Mouse (Mus musculus) bone marrow, adult 2 months (tissue): ENCODE measurements at regions not wholly inside any gene's neighbourhood (a gene's known extent, or its start where the extent isn't known, plus 50 kb on each side); places are given as distances from the start of the nearest gene placed in this dataset.

Experiments used
- H3K27ac ChIP-seq: fragments of 200-500 bp; 2 replicates; pipeline ENCODE4 v1.5.1; 2012; ENCODE audit warnings: low read depth, mild to moderate bottlenecking, control low read depth, inconsistent platforms, low read length; ENCODE audit not compliant: control insufficient read depth, poor library complexity, insufficient read depth
- H3K4me1 ChIP-seq: fragments of 200-500 bp; 2 replicates; pipeline ENCODE4 v1.6.1; 2011; ENCODE audit warnings: low read length; ENCODE audit not compliant: control insufficient read depth, insufficient read depth
- H3K4me3 ChIP-seq: fragments of 200-500 bp; replicated peaks from 2 replicates; pipeline ENCODE3; 2011; ENCODE audit warnings: mild to moderate bottlenecking, low read depth, low read length, control low read depth; ENCODE audit not compliant: control insufficient read depth
- CTCF ChIP-seq: fragments of 200-500 bp; IDR thresholded peaks from 2 replicates; pipeline ENCODE4 v1.5.1; 2011; ENCODE audit warnings: low read length, control low read depth; ENCODE audit not compliant: control insufficient read depth, insufficient read depth
- POLR2A ChIP-seq: fragments of 200-500 bp; IDR thresholded peaks from 2 replicates; pipeline ENCODE4 v1.6.1; 2011; ENCODE audit warnings: low read depth, mild to moderate bottlenecking, control low read depth, low read length, borderline replicate concordance; ENCODE audit not compliant: control insufficient read depth
- WGBS: fragments of 180-500 bp; shearing (Covaris S2); methylation state at CpG from one replicate; pipeline ENCODE4 v1.1.7; 2018; 5-methylcytosine and 5-hydroxymethylcytosine counted together

DNA sequence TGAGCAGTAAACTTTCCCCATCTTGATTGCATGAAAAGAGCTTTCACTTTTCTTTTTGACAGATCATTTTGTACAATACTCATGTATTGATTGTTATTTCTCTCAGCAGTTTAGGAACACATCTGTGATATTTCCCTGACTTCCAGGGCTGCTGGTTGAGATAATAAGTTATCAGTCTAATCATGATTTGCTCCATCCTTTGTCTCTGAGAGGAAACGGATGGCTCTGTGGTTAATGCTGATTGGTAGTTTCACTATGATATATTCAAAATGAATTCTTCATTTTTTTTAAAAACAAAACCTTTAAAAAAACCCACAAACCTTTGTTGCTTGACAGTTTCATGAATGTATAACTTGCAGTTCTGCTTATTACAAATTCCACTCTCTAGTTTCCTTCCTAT lies 160.8 kb downstream of the Pdgfra start:
- no peaks in the 10 kb centered on the region; the same call in 1 of the 2 replicates for H3K4me1 ChIP-seq
- TF ChIP-seq POLR2A (no peak), CTCF (no peak)
- 24% methylated on average over 1 of the region's 1 CpGs for WGBS
- H3K27ac ChIP-seq = no peak overlapping the region
- H3K4me3 ChIP-seq = no peak overlapping the region

DNA sequence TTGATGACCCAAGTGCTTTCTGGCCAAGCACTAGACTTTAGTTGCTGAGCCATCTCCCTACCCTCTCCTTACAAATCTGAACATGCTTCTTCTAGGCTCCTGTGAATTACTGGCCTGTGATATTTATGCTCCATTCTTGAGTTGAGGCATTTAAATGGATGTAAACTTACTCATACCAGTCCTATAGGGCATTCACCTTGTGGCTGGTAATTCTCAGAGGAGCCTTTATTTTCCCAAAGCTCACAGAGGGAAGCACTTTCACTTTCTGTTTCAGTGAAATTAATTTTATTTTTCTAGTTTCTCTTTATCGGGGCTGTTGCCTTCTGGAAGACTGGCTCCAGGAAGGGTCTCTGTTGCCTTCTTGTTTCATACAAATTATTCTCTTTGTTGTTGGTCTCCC lies 163.9 kb downstream of the Pdgfra start:
- Histone ChIP-seq H3K27ac (no peak overlapping the region), H3K4me1 (no peaks in the 10 kb centered on the region; the same call in 1 of the 2 replicates), H3K4me3 (no peak overlapping the region)
- TF ChIP-seq CTCF (no peak), POLR2A (no peak)
- 5% methylated on average over 1 of the region's 1 CpGs for WGBS

DNA sequence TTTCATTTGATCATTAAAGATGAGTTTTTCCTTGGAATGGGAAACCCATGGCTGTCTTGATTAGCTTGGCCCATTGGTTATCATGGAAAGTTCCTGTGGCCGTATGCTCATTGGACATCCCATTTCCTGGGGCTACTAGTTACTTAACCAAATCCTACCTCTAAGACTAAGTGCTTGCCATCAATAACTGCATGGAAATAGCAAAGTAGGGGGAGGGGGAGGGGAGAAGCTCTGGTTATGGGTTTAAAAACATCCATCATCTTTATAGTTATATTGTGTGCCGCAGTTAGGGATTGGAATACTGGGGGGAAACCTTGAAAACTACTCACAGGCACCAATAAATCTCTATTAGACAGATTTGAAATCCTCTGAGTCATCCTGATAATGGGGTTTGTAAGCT lies 168.4 kb downstream of the Pdgfra start:
- TF ChIP-seq CTCF (no peak), POLR2A (no peak)
- Histone ChIP-seq H3K27ac (no peak overlapping the region), H3K4me1 (no peaks in the 10 kb centered on the region; the same call in 1 of the 2 replicates), H3K4me3 (no peak overlapping the region)
- 63% methylated on average over 2 of the region's 2 CpGs for WGBS

DNA sequence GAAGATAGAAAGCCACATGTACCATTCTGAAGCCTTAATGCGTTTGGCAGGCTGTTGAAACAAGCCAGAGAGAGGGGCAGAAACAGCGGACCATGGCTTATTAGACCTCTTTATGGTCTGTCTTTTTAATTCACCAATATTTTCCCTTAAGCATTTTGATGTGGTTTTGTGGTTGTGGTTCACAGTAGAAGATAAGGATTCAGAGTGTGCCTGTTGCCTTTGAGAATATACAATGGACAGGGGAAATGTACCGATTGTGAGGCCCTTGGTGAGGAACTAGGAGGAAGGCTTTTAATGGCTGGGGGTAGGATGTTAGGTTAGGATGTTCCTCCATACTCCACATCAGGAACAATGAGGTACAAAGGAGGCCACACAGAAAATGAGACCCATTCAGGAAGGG lies 182.0 kb downstream of the Pdgfra start:
- TF ChIP-seq CTCF (no peak), POLR2A (no peak)
- Histone ChIP-seq H3K4me3 (no peak overlapping the region), H3K27ac (no peak overlapping the region), H3K4me1 (no peaks in the 10 kb centered on the region)
- 28% methylated on average over 3 of the region's 3 CpGs for WGBS

DNA sequence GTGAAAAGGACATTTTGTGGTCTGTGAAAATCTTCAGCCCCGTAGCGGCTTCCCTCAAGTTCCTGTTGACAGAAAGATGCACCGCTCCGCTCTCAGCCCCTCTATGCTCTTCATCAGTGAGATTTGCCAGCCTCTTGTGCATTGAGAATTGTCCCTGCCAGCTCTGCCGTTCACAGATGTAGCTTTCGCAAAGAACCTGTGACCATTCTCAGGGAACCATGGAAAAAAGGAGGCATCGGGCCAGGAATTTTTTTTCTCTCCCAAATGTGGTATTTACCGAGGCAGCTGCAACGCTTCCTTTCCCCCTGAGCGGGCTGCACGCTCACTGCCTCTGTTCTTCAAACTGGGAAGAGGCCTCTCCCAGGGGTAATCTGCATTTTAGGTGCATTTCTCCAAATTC lies 184.4 kb downstream of the Pdgfra start:
- TF ChIP-seq POLR2A (no peak), CTCF (no peak)
- WGBS = 90% methylated on average over 11 of the region's 11 CpGs
- Histone ChIP-seq H3K4me1 (no peaks in the 10 kb centered on the region), H3K4me3 (no peak overlapping the region), H3K27ac (no peak overlapping the region)

DNA sequence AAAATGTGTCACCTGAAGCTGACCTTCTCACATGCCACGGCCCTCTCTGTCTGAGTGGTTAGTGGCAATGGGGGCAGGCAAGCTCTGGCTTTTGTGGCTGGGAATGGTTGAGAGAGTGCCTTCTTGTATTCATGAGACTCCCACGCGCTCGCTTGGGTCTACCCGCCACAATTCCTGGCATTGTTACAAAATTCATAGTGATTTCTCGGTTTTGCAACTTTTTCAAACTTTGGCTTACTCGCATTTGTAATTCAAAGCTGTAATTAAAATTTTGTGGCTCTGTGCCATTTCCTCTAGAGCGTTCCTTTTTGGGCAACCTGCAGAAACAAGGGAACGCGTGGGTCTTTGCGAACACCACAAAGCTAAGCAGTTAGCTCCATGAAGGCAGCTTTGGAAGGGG lies 186.3 kb downstream of the Pdgfra start:
- no peak for TF ChIP-seq POLR2A
- TF ChIP-seq CTCF = no peak
- no peak overlapping the region for H3K4me3 ChIP-seq
- no peaks in the 10 kb centered on the region; the same call in 1 of the 2 replicates for H3K4me1 ChIP-seq
- H3K27ac ChIP-seq = no peak overlapping the region
- 88% methylated on average over 11 of the region's 11 CpGs for WGBS

DNA sequence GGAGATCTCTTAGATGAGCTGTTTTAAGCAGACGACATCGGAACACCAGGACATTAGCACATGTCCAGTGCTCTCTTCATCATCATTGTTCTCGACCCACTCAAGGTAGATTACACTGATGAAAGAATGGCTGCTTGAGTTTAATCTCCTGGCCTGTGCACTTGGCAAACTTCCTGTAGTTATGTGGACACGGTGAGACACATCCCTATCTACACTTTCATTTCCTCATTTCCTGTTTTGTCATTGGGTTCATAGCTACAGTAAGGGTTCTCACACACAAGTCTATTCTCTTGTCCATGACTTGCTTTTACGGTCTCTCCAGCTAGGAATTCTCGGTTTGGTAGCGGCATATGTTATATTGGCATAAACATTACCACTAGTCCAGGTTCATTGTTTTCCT lies 190.5 kb downstream of the Pdgfra start:
- Histone ChIP-seq H3K4me3 (no peak overlapping the region), H3K4me1 (no peaks in the 10 kb centered on the region; the same call in 1 of the 2 replicates), H3K27ac (no peak overlapping the region)
- TF ChIP-seq POLR2A (no peak), CTCF (no peak)
- WGBS = 59% methylated on average over 7 of the region's 7 CpGs

DNA sequence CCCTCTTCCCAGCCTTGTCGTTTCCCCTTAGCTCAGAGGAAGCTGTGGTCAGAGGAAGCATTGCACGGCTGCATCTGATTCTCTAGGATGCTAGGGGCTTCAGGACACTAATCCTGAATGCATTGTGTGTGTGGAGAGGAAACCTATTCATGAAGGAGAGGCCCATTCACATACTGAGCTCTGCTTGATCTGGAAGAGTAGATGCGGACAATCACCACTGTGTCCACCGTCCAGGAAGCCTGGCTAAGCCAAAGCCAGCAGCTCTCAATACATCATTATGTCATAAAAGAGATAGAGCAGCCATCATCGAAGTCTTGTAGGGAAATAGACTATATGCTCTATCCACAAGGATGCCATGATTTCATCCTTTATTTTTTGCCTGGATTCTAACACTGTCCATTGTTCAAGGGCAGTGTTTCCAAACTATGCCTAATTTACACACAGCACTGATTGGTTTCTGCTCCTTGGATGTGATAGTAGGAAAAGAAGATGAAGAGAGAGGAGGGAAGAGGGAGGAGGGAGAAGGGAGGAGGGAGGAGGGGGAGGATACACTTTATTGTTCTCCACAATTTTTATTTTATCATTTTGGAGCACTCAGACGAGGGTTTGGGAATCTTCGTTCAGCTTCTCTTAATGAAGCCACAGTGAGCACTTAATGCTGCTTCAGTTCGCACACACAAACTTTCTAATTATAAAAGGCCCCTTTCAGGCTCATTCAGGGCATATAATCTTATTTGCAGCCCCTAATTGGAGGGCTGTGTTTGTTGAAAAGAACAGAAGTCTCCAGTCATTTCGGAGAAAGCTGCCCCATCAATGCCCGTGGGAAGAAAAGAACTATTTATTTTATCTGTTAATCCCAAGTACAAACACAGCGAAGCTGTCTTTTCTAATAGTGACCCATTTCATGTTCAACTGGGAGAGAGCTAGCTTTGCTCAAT lies 195.0 kb downstream of the Pdgfra start:
- TF ChIP-seq CTCF (no peak), POLR2A (no peak)
- Histone ChIP-seq H3K27ac (no peak overlapping the region), H3K4me1 (peaks cover 2% of the 10 kb centered on the region), H3K4me3 (no peak overlapping the region)
- WGBS = 64% methylated on average over 11 of the region's 11 CpGs
